Mouse (Mus musculus): ENCODE results near the gene Ate1.
"Not testable (repeated sequence)": the region's sequence is repeated elsewhere in the genome, so short reads cannot be mapped to it uniquely, and the experiment has no call there.

Gene Ate1

DNA sequence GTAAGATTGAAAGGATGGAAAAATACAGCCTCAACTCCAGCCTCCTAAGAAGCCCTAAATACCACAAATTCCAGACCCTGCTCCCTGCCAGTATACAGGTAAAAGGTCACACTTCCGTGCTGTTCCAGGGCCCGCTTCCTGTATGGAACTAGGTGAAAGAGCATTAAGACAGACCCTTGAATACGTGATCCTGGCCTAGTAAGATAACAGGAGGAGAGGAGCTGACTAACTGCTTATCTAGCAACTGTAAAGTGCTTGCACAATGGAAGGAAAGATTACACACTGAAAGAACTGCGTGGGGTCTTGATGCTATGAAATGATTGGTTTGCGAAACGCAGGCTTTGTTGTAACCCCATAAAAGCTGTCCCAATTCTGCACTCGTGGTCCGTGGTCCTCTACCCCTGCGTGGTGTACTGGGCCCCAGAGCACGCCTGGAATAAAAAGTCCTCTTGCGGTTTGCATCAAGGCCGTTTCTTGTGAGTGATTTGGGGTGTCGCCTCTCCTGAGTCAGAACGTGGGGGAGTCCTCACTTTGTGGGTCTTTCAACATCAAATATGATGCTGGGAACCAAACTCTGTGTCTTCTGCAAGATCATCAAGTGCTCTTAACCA lies 748 bp upstream of the Ate1 start:
- DNase-seq: no peak

DNA sequence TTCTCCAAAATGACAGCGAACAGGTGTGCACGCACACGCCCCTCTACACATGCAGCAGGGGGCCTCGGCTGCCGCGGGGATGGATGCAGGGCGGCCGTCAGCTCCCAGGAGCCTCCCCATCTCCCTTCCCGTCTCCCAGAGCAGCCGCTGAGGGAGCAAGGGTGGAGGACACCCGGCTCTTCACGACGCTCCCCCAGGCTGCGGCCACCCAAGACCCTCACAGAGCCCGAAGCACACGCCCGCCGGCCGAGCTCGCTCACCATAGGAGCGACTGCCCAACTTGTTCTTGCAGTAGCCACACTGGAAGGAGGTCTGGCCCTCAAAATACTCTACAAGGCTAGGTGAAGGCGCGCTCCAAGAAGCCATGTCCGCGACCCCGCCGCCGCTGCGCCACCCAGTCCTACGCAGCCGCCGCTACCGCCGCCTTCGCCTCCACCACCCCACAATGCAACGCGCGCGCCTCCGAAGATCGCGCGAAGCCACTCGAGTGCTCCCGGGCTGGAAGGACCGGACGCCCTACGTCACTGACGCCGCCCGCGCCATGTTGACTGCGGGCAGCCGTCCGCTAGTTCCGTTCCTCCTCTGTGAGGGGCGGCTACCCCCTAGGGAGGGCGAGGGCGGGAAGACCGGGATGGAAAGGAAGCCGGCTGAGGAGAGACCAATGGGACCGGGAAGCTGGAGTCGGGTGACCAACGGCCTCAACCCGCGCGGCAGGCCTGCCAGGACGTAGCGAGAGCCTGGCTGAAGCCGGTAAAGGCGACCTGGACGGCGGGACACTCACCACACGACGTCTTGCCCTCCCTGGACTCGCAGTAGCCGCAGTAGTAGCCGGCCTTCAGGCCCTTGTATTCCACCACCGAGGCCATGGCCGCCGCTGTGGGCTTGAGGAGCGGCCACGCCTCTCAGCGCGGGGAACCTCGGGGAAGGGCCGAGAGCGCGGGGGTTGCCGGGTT lies 797 bp downstream of the Ate1 start:
- DNase-seq: peak; percentile 91 to 92

DNA sequence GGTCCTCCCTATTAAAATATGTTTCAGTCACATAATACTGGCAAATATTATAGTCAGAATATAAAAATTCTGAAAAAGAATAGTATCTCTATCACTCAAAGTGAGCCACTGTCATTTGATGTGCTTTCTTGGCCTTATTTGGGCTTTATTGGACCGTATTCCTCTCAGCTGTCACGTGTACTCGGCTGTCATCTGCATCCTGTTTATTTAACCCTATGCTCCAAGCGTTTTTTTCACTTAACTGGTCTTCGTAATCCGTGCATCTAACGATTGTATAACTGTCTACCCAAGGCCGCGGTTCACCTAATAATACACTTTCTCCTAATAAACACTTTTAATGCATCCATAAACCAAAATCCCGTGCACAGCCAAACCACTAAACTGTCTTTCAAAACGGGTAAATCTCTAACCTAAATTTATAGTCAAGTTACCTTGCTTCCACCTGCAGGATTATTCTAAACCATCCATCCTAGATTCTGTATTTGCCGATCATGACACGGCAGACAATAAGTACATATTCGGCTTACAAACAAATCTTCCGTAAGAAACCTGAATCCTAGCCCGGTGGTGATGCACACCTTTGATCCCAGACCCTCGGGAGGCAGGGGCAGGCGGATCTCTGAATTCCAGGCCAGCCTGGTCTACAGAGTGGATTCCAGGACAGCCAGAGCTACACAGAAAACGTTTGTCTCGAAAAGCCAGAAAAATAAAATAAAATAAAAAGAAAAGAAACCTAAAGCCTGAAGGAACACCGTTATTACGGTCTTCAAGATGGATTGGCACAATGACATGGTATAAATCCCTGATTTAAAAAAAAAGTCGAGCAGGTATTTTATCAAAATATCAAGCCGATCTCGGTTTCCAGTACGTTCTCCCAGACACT lies 1.7 kb downstream of the Ate1 start:
- DNase-seq: no peak

DNA sequence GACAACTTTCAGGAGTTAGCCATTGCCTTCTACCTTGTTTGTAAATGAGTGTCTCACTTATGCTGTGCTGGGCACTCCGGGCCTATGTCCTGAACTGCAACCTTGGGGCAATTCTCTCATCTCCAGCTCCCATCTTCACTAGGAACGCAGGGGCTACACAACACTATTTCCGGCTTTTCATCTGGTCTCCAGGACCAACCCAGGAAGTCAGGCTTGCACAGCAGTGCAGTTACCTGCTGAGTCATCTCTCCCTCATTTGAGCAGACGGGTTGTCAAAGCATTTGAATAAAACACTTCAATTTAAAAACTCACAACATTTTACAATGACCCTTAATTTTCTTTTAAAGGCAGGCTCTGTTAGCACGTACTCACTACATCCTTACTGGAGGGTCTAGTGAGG lies 9.9 kb downstream of the Ate1 start:
- DNase-seq: no peak

DNA sequence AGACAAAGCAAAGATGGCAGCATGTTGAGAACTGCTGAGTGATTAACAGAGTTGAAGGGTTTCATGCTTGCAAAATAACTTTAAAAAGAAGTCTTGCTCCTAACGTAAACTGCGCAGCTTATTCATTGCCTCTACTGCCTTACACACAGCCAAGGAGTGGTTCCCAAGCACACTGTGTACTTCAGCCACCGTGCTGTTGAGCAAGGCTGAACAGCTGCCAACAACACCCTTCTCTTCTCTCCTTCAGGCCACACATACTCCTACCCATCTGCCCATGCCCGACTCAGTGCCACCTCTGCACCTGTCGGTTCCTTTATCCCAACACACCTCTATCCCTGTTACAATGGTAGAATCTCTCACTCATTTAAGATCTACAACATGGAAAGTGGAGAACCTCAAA lies 17.2 kb downstream of the Ate1 start:
- DNase-seq: no peak

DNA sequence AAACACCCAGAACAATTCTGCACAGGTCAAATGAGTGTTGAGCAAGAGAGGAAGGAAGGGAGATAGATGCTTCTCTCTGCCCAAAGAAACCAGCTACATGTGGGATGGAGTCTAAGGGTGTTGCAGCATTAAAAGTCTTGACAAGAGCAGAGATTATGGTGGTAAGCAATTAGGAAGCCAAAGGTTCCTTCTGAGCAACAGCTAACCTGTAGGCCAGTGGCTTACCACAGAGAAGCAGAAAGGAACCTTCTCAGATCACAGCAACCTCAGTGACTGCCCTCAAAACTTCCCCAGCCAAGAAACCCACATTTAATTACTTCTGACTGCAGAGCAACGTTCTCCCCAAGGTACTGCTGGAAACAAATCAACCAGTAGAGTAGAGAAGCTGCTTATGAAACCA lies 18.7 kb downstream of the Ate1 start:
- no peak for DNase-seq

DNA sequence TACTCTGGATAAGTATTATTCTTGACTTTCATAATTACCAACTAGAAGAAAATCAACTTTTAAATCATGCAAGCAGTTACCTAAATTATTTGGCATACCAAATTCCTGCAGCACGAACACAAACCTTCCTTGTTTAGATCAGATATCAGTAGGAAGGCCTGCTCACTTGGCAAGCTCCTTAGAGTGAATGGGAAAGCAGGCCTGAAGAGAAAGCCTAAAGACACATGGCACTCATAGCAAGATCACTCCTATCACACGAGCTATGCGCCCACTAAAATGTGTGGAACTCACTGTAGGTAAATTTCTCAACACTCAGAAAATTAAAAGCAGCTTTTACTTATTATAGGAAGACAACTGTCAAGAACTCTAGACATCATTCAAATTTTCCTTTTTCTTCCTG lies 26.8 kb downstream of the Ate1 start:
- DNase-seq: no peak

DNA sequence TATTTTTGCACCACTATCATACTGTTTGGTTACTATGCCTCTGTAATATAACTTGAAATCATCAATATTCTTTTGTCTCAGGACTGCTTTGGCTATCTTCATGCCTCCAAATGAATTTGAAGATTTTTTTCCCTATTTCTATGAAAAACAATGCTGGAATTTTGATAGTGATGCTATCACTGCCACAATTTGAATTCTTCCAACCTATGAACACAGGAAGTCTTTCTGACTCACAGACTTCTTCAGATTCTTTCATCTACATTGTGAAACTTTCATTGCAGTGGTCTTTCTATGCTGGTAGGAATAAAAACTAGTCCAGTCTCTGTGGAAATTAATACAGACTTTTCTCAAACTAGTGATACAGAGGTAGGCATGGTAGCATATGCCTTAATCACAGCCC lies 28.1 kb downstream of the Ate1 start:
- no peak for DNase-seq

DNA sequence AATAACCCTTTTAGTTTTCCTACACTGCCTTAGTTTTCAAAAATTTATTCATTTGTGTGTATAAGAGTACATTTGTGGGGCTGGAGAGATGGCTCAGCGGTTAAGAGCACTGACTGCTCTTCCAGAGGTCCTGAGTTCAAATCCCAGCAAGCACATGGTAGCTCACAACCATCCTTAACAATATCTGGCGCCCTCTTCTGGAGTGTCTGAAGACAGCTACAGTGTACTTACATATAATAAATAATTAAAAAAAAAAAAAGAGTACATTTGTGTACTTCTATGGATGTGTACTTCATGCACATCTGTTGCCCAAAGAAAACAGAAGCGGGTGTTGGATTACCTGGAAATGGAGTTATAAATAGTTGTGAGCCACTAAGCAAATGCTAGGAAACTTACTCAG lies 41.2 kb downstream of the Ate1 start:
- not testable (repeated sequence) for DNase-seq

DNA sequence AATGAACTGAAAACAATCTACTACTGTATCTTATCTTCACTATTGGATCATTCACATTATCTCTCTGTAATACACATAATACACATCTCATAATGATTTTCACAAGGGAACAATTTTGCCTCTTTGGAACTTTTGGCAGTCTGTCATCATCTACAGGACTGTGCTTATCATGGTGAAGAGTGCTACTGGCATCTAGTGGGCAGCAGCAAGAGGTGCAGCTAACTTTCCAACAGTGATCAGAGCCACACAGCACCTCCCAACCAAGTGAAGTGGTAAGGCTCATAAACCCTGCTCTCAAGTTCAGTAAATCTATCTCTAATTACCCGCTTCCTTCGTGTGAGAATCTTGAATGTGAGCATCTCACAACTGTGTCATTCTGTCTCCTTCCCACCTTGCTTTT lies 44.2 kb downstream of the Ate1 start:
- DNase-seq: no peak

DNA sequence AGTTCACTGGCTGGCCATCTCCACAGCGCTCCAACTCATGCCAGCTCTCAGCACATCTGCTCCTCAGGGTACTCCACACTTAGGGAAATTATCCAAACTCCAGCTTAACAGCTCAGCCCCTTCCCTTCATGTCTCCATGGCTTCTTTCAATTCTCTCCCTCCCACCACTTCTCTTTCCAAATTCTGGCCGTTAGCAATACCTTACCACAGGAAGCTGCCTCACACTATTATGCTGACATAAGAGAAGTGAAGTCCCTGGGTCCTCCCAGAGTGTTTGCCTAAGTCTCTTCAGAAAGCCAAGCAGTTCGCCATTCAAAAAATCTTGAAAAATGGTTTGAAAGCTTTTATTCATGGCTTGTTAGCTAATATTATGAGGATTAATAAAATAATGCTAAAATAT lies 46.3 kb downstream of the Ate1 start:
- DNase-seq: no peak

DNA sequence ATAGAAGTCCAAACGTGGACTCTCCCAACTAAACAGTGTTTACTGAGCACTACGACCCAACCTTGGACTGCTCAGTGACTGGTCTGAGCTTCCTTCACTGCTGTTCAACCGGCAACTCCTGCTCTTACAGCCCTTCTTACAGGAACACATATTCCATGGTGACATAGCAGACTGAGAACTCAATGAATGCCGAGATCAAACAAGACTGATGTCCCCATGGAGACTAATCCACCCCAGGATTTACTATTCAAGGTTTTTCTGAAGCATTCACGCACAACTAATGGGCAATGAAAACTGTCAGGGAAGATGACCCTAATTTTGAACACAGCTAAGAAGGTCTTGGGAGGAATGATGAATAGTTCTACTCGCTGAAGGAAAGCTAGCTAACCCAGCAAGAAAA lies 47.5 kb downstream of the Ate1 start:
- no peak for DNase-seq

DNA sequence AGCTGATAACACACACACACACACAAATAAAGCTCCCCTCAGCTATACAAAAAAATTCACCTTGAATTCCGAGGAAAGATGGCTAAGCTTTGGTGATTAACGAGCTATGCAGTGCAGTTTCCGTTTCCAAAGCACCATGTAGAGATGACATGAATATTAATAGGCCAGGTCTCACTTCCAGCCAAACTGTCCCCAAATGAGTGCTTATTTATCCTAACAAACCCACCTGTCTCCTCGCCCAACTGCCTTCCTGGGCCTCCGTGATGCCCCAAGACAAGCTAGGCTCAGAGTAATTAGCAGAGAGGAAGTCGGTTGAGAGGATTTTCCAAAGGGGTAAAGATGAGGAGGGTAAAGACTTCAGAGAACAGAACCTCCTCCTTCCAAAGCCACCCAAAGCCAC lies 49.1 kb downstream of the Ate1 start:
- DNase-seq: no peak

DNA sequence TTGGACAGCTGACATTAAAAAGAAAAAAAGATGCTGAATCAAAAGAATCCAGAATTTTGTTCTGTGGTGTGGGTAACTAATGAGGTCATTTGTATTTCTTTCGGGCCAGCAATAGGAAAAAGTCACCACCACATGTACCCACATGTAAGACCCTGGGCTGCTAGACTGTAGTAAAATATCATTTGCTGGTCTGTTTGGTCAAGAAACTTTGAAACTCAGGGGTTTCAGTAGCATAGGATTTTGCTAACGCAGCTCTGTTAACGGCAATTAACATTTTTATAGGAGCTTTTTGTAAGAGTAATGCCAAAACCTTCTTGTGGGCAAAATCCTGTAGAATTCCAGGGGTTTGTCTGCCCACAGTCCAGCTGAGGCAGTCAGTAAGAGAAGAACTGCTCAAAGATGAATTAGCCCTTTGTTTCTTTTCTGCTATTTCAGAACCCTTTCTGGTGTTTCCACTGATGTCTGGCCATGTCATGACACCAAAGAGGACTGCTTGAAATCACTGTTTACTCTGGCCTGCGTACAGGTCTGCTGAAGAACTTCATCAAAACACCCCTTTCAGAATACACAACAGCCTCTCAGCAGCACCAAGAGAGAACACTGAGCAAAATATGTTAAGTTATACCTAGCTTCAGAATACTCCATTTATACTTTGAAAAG lies 64.5 kb downstream of the Ate1 start:
- no peak for DNase-seq

DNA sequence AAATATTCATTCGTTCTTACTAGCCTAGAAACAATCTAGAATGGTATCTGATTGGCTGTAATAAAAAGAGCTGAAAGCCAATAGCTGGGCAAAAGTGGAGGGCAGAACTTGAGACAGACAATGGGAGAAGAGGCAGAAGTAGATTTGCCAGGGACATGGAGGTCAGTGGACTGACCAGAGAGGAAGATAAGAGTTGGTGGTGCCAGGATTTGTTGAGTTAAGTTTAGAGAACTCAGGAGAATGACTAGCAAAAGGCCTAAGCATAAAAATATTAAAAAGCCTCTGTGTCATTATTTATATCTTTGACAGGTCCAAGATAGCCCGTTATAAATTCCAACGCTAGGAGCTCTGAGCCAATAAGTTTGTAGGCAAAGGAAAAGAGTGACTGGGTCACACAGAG lies 65.9 kb downstream of the Ate1 start:
- no peak for DNase-seq

DNA sequence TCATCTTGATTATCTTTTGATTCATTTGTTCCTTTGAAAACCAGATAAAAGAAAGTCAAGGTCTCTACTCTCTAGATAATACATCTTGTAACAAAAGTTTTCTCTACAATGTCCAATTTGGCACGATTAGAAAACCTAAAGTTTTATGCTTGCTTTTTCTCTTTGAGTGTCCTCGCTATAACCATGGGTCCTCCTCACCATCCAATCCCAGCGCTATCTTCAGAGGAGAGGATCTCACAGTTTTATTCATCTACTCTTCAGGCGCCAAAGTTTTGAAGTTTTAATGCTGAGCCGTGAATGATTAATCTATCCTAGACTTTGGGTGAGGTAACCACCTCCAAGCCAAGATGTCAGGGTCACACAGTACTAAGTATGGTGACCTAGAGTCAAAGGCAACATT lies 84.4 kb downstream of the Ate1 start:
- no peak for DNase-seq

DNA sequence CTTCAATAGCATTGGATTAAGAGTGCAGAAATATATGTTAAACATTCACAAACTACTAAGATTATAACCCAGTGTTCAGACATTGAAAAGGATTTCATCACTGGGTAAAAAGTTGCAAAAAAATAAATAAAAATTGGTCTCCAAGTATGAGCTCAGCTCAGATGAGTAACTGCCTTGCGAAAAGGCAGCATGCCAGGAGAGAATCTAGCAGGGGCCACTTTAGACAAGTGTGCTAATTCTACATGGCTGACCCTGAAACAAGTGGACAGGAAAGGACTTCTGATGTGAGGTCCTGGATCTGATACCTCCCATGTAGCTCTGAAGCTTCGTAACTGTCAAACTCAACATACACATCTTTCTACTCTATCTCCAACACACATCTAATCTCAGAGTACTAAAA lies 88.0 kb downstream of the Ate1 start:
- DNase-seq: no peak

DNA sequence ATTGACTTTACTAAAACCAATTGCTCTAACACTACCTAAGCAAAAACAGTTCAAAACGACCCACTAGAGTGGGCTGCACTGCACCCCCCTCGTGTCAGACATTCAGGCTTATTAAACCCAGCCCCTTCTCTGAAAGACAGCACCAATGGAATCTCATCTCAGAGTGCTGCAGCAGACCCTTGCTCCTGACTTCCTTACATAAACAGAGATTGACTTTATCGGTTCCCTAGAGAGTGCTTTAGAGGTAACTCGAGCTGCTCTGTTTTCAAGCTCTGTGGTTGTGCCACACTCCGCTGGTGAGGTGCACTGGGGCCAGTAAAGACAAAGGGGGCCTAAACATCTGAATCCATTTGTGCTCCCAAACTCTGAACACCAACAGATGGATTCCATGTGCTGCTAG lies 93.6 kb downstream of the Ate1 start:
- no peak for DNase-seq

DNA sequence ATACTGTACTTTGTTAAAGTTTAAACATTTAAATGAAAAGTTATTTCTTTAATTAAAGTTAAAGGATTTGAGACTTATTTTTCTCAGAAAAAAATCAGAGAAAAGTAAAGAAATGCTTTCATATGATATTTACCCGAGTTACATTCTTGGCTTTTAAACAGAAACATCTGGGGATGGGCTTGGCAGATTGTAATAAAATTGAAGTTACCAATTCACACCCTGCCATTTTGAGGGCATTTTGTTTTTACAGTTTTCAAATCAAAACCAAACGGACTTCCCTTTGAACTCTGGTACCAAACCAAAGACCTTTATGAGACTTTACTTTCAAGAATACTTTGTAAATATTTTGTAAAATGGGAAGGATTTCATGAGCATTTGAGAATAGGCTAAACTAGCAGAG lies 94.2 kb downstream of the Ate1 start:
- DNase-seq: no peak

DNA sequence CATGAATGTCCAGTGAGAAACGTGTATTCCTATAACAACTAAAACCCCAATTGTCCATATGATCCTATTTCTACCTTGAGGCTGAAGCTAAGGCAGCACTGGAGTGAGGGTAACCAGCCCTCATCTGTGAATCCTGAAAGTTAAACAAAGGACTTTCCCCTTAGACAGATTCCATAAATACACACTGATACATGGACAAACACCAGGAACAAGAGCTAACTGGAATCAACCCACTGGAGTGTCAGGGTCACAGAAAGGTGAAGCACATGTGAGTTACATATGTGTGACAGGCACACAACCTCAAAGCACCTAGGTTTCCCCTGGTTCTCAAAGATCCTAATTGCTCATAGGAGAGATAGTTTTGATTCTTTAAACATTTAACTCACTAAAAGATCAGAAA lies 100.2 kb downstream of the Ate1 start:
- no peak for DNase-seq

DNA sequence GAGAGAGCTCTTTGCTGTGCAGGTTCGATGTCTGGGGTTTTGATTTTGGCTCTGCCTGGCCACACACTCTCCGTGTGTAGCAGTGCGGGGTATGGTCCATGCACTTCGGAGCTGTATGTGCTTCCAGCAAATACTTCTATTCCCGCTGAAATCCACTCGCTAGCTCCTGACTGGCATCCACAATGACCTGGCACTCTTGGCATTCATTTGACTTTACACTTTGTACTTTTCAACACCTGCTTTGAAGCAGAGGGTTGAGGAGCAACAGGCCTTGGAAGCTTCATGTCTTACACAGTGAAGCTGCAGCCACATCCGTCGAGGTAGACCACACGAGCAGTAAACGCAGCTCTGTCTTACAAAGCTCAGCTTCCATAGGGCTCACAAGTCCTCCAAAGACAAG lies 112.5 kb downstream of the Ate1 start:
- no peak for DNase-seq

DNA sequence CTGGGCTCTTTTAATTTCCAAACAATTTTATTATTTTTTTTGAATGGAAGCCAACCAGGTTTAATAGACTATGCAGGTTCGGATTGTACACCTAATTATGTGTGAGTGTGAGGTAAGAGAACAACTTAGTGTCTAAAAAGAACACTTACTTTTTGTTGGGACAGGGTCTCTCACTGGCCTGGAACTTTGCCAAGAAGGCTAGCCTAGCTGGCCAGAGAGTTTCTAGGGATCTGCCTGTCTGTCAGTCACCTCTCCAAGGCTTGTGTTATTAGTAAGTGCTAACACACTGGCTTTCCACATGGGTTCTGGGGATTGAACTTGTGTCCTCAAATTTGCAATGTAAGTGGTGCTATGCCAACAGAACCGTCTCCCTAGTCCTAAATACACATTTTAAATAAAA lies 116.8 kb downstream of the Ate1 start:
- DNase-seq: no peak

DNA sequence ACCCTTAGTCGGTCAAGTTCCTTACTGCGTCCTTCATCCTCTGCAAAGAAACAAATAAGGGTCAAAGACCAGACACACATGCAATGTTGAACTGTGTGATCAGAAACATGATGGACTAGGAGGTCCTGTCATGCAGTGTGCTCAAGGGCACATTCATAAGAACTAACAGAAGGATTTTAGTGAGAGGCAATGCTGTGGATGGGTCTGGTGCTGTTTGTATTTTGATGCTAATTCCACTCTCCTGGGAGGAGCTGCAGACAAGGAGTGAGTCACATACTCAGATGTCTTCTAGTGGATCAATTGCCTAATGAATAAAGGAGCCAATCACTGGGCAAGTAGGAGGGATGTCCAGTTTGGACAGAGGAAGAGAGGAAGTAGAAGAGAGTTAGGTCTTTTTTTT lies 125.5 kb downstream of the Ate1 start:
- DNase-seq: no peak
